Mouse (Mus musculus) olfactory bulb, adult 2 months (tissue): ENCODE measurements around the gene Gigyf2.

ENCODE experiments used
- CTCF ChIP-seq: fragments of 200-500 bp; IDR thresholded peaks from 2 replicates; pipeline ENCODE4 v1.5.1; 2012; ENCODE audit warnings: low read depth, mild to moderate bottlenecking, low read length, moderate library complexity; ENCODE audit not compliant: insufficient read depth
- POLR2A ChIP-seq: fragments of 200-500 bp; IDR thresholded peaks from 2 replicates; pipeline ENCODE4 v1.6.1; 2012; ENCODE audit warnings: mild to moderate bottlenecking, low read depth, low read length, moderate library complexity; ENCODE audit not compliant: insufficient read depth

GRCm38 (mm10) chr1:87435125-87435524 lies 108.3 kb downstream of the Gigyf2 start:
- TF ChIP-seq CTCF (no peak), POLR2A (no peak)
